Mouse (Mus musculus) inflammation-experienced regulatory T-cells, adult 6 months (primary cell): ENCODE results near the gene Galr2. TPM values are rescaled to one million over a fixed set of nuclear protein-coding genes. Genes with fewer than 3 reads are reported as not detected.

ENCODE experiments used
- ATAC-seq: one replicate; pipeline ENCODE4 v1.8.0; 2017
- polyA plus RNA-seq, 3 experiments: library from polyadenylated mRNA; unstranded; fragments of 100-300 nt; shearing (Covaris generic); gene quantifications; one replicate each; pipeline ENCODE4 v1.2.1; 2017

Gene Galr2
- not detected for polyA plus RNA-seq

DNA sequence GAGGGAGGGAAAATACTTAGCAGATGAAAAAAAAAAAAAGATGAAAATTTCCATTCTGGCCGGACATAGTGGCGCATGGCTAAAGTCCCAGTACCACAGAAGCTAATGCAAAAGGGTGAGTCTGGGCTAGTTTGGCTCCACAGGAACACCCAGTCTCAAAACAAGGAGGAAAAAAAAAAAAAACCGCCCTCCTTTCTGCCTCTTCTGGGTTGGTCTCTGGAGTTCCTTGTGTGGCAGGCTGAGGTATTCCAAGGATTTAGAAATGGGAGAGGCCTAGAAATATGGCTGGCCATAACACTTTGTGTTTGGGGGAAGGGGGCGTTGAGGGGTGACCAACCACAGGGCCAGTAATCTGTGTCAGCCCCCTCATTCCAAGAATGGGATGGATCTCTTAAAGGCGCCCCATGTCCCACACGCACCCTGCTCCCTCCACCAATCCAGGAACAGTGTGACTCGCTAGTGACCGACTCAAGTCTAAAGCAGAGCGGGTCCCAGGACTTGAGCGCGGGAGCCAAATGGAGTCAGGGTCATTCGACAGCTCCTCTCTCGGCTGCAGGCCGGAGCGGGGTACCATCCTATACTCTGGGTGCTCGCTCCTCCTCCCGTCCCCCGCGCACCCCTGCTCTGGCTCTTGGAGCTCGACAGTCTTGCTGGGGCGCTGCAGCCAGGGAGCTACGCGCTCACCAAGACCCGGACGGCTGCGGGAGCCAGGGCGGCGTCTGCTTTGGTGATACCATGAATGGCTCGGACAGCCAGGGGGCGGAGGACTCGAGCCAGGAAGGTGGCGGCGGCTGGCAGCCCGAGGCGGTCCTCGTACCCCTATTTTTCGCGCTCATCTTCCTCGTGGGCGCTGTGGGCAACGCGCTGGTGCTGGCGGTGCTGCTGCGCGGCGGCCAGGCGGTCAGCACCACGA is at the start of gene Galr2:
TSS of gene Galr2 (plus strand) at position 189 of the 913 bp plus-strand sequence.
- ATAC-seq = no peak

- ATAC-seq = no peak
Observed at GRCm38 (mm10) chr11:116232427-116232826, 48.3 kb upstream of the Galr2 start.

- ATAC-seq = no peak
Observed at GRCm38 (mm10) chr11:116234901-116235300, 45.8 kb upstream of the Galr2 start.

DNA sequence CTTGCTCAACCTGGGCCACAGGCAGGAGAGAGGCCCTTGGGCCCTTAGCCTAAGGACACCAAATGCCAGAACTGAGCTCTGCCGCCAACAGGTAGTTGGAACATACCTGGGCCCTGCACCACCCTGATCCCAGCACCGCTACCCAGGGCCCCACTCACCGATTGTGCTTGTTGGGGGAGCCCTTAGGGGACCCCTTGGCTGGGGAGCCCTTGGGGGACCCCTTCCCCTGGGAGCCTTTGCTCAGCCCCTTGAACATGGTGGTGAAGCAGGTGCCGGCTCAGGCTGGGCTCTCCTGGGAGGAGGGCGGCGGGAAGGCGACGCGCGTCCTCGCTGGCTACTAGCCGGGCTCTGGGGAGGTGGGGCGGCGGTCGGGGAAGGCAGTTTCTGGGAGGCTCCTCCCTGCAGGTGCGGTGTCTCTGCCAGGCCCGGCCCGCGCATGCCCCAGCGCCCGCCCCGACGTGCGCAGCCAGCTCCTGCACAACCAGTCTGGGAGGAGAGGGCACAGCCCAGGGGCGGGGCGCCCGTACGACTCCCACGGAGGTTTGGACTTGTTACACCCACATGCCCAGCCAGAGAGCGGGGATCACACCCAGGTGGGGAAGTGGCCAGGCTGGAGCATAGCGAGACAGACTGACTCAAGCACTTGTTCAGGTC is 42.9 kb upstream of the Galr2 start, which contains the start of gene Evpl:
TSS of gene Evpl (minus strand) at position 336 of the 654 bp plus-strand sequence.
- no peak for ATAC-seq

- no peak for ATAC-seq
Observed at GRCm38 (mm10) chr11:116239797-116240196, 40.9 kb upstream of the Galr2 start.

GRCm38 (mm10) chr11:116241744-116242235 is 38.9 kb upstream of the Galr2 start:
- no peak for ATAC-seq

GRCm38 (mm10) chr11:116244580-116244979 is 36.2 kb upstream of the Galr2 start:
- no peak for ATAC-seq

DNA sequence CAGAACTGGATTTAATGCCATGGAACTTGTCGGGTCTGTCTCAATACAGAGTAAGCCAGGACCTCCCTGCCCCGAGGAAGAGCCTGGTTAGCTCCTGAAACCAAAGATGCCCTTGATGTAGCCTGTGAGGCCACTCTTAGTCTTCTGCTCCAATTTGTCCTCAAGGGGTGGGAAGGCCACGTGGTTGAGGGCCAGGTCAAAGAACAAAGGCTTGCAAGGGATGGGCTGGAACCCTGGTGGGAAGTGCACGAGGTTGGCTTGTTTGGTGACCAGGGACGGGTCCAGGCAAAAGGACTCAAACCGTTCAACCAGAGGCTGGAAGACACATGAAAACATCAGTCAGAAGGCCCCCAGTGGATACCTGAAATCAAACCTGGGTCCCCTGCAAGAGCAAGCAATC is 35.1 kb upstream of the Galr2 start:
- ATAC-seq = no peak

DNA sequence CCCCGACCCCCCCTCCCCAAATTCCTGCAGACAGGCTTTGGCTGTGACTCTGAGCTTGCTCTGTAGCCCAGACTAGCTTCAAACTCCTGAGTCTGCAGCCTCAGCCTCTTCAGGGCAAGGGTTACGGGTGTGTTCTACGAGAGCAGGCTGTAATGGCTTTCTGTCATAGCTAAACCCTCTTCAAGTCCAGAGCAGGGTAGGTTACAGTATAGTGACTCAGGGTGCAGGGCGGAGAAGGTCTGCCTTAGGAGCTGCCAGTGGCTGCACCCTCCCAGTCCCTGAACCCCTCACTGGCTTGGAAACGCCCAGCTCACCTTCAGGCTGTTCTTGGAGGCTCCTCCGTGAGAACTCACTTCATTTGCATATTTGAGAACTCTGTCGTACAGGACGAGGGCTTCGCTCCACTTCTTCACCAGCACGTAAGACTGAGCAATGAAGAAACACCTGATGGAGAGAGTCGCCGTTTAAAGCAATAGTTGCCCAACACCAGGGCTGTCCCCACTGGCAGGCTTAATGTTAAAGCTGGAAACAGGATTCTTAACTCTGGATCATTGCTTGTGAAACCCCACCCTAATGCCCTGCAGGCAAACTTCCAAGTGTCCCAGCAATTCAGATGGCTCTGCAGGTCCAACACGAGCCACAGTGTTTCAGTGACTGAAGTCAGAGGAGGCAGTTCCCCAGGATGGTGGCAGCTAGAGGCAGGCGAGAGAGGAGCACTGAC is 33.1 kb upstream of the Galr2 start:
- no peak for ATAC-seq

DNA sequence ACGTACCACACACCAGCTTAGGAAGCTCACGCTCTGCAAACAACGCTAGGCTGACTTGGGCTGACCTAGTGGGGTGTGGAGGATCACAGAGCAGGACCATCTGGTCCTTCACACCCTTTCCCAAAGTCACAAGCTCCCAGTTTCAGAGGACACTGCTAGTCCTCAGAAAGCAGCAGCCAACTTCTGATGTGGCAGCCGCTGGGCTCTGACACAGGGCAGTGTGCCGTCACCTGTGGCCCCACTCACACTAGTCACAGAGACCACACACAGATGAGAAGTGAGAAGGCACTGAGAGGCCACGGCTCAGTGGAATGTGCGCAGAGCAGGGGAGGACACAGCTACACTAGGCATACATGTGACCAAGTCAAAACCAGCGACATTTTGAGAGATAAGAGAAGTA is 29.8 kb upstream of the Galr2 start:
- ATAC-seq = no peak

- ATAC-seq = no peak
Observed at GRCm38 (mm10) chr11:116253076-116253600, 27.6 kb upstream of the Galr2 start.

GRCm38 (mm10) chr11:116254627-116255026 is 26.1 kb upstream of the Galr2 start:
- peak; percentile 87 for ATAC-seq

- peak; percentile 58 for ATAC-seq
Observed at GRCm38 (mm10) chr11:116255090-116255981, 25.4 kb upstream of the Galr2 start.

- peak; percentile 55 for ATAC-seq
Observed at GRCm38 (mm10) chr11:116255982-116256675, 24.6 kb upstream of the Galr2 start.

DNA sequence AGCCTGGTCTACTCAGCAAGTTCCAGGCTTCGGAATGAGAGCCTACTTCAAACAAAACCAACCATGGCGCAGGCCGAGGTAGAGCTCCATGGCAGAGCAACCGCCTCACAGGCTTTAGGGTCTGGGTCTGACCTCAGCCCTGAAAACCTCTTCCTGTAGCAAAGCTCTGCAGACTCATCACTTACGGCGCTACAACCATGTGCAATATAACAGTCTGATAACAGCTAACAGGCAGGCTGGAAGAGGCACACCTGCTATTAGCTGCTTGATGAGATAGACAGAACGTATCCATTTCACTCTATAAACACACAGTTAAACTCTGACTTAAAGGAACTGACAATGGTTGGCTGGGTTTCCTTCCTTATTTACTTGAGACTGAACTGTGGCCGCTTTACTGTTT is 21.3 kb upstream of the Galr2 start:
- no peak for ATAC-seq

DNA sequence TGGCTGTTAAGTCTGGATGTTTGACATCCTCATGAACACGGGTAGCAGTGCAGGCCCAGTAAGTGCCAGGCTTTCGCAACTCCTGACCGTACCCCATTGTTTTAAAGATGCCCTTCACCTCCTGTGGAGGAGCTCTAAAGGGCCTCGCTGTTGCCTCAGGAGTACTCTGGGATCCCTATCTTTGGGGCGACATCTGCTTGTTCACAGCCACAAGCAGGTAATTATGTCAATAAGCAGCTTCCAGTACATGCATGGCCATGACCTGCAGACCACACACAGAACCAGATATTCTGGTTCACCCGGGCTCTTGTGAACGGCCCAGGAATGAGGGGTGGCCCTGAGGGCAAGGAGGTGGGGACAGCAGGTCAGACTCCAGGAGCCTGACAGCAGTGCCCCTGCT is 20.5 kb upstream of the Galr2 start:
- no peak for ATAC-seq

GRCm38 (mm10) chr11:116265352-116265751 is 15.4 kb upstream of the Galr2 start:
- peak; percentile 52 for ATAC-seq

- ATAC-seq = no peak
Observed at GRCm38 (mm10) chr11:116265850-116266249, 14.9 kb upstream of the Galr2 start.

- no peak for ATAC-seq
Observed at GRCm38 (mm10) chr11:116267637-116268036, 13.1 kb upstream of the Galr2 start.

DNA sequence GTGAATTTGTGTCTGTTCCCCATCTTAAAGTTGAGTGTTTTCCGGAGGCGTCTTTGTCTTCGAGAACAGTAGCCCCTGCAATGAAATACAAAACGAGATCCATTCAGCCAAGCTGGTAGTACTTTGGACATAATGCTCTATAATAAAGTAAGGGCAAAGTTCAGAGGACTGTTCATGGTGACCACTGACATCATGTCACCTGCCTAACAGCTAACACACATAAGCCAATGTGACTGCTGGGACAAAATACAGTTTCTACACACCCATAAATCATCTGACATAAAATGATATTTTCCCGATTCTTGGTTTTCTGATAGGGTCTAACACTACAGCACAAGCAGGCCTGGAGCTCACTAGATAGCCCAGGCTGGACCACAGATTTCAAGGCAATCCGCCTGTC is 12.4 kb upstream of the Galr2 start:
- ATAC-seq = no peak

DNA sequence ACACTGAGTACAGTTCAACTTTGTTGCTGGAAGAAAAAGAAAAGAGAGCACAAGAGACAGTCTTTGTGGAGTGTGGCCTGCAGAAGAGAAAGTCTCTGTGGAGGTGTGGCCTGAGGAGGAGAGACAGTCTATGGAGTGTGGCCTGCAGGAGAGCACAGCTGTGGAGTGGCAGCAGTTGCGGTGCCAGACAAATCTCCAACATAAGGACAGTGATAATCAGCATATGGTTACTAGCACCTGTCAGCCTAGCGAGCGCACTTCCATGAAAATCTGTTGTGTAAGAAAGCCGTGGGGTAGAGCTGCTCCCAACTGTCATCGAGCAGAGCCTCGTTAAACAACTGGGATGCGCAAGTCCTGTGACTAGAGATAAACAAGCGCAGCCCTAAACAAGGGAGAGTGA is 11.2 kb upstream of the Galr2 start:
- no peak for ATAC-seq
